Mouse (Mus musculus) mature B cell (primary cell): ENCODE measurements around the gene Gla.
"Not testable (repeated sequence)": the region's sequence is repeated elsewhere in the genome, so short reads cannot be mapped to it uniquely, and the experiment has no call there.

Source experiments
- in situ Hi-C: fragments of 300-500 bp; cut with MboI; formaldehyde crosslinking; loops from 2 replicates; pipeline ENCODE4 v1.14.3; 2019

Gene Gla

DNA sequence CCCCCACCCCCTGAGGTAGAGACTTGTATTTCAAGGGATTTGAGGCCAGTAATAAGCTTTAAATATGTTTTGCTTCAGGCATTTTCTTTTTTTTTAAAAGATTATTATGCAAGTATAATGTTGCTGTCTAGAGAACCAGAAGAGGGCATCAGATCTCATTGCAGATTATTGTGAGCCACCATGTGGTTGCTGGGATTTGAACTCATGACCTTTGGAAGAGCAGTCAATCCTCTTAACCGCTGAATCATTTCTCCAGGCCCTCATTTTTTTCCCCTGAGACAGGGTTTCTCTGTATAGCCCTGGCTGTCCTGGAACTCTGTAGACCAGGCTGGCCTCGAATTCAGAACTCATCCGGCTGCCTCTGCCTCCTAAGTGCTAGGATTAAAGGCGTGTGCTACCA lies 12.7 kb downstream of the Gla start:
- in situ Hi-C loops = no loop called here

DNA sequence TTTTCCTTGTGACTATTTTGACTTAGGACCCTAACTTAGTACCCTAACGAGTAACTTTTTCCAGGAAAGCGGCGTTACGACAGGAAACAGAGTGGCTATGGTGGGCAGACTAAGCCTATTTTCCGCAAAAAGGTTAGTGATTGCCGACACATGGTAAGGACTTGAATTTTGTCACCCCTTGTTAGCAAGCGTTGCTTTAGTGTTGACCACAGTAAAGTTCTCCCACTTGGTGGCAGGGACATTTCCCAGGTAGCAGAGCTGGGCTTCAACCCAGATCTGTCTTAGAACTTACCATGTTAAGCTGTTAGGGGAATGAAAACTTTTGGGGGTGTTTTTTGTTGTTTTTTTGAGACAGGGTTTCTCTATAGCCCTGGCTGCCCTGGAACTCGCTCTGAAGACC lies 14.5 kb downstream of the Gla start:
- in situ Hi-C loops = no loop called here

DNA sequence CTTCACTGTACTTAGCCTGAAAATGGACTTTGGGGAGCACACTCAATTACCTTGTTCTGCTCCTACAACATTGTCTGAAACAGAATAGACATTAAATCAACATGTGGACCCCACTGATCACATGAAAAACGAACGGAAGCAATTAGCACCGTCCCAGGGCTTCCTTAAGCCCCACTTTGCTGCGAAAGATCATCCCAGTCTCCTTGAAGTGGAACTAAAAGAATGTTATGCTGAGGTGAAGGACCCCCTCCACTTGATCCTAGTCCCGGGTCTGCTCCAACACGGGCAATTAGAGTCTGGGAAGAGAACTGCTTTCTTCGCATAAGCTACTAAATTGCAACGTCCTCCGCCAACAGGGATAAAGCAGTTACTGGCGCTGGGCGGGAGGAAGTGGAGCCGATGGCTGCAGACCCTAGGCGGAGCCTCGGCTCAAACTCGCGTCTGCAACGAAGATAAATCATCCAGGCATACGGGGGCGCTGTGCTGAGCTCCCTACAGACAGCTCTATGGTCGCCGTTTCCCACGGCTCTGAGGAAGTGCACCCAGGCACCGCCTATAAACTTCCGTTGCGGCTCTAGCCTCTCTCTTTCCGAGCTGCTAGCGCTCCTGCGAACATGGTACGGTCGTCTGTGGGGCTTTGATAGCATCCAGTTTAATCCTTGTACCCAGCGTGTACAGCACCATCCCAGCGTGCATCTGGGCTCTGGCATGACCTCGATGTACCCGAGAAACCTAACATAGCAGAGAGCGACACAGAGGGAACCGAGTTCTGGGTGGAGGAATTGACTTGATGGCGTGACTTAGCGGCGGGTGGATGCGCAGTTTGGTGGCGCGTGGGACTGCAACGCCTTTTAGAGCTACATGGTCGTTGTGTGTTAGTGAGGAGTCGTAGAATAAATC lies 15.6 kb downstream of the Gla start, which contains the start of gene Rpl36a:
TSS of gene Rpl36a (plus strand) at position 552 of the 900 bp plus-strand sequence.
- in situ Hi-C loops = no loop called here

DNA sequence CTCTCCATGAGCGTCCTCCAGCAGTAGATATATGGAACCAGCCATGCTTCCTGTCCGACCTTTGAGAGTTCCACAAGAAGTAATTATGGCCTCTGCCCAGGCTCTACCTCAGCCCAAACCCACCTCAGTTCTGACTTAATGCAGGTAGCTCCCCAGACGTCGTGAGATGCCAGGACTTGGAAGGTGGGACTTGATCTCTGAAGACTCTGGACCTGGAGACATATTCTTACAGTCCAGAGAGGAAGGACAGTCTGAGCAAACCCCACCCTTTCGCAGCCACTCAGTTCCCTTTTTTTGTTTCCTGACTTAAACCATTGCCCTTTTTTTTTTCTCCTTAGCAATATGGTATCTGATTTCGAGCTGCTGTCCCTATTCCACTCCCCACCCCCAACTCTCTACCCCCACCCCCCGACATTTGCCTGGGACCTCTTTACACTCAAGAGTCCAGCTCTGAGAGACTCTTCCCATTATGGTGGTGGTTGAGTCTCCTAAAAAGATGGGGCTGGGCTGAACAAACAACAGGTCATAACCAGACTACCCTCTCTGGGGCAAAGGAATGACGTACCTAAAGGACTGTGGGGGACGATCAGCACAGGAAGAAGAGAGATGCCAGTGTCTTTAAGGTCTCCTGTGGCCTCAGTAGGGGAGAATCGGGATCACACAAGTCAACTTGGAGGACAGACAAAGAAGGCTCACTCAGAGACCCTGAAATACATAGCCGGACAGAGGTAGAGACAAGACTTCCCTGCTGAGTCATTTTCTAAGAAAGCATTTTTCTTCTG lies 17.8 kb downstream of the Gla start, which contains the start of gene Btk:
TSS of gene Btk (minus strand) at position 683 of the 782 bp plus-strand sequence.
- in situ Hi-C loops = no loop called here

DNA sequence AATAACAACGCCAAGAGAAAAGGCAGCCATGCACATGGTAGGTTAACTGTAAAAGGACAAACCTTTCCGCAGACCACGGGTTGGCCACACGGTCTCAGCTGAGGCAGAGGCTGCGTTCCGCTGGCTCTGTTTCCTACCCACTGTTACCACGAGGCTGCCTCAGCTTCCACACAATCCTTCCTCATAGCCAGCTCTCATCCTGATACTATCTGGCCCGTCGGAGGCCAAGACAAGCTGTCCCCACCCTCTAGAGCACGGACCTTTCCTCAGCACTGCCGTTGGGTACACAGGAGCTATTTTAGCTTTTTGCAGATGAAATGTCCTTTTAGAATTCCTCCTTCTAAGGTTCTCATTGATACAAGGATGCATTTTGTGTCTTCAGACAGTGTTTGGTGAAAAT lies 18.7 kb downstream of the Gla start:
- in situ Hi-C loops = no loop called here

DNA sequence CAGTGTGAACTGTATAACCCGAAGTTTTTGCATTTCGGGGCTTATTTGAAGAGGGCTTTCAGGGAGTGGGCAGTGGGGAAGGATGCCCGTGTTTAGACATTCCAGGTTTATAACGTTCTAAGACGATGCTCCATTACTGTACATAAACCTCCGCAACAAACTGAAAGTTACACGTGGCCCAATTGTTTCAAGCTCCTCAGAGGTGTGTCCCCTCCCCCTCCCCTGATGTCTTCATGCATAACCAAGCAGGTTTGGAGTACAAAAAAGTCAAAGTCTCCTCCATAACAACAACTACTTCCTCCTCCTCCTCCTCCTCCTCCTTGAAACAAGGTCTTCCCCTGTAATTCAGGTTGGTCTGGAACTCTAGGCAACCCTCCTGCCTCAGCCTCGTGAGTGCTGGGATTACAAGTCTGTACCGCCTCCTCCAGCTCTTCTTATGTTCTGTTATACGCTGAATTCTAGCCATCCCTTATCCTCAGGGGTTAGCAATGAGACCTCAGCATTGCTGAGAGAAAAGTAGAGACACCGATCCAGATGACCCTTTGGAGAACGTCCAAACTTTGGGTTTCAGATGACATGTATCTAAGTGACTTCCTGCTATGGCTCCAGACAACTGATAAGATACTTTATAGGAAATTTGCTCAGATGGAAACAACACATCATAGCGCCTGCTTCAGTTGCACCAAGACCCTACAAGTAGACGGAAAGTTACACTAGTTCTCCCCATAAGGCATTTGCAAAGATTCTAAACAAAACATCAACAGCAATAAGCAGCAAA lies 20.2 kb downstream of the Gla start:
- in situ Hi-C loops = no loop called here

DNA sequence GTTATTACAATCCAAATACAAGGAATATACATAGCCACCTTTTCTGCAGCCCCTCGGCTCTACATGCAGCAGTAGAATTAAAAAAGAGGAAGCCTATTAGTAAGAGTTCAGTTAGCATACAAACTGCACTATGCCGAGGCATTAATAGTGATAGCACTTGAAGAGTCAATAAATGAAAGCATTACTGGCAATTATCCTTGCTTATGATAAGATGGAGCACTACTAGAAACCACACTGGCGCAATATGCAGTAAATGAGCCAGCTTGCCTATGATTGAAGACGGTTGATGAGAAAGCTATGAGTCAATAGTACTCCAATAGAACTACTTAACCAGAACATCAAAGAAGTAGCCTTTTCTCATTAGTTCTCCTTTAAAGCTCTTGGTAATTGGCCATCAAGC lies 23.0 kb downstream of the Gla start:
- in situ Hi-C loops = no loop called here

DNA sequence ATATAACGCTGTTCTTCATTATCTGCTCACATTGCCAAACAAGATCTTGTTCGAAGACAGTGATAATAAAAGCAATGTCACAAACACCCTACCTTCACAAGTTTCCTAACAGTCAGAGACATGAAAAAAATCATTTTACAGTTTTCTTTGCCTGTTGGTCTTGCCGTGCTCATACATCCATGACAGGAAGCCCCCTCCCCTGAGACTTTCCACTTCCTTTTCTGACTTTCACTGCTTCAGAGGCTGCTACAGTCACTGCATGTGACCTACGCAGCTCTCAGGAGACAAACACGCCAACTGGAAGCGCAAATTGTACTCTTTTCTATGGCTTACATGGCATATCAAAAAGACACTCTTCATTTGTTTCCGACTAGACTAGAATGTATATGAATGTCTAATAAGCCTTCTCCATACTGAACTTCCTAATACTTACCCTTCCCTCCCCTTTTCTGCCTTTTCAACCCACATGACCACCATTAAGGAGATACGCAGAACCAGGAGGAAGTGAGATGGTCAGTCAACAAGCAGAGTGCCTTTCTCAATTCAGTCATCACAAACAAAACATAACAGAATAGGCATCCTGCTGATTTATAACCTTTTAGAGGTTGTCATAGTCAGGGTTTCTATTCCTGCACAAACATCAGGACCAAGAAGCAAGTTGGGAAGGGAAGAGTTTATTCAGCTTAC lies 34.2 kb downstream of the Gla start:
- in situ Hi-C loops = no loop called here

DNA sequence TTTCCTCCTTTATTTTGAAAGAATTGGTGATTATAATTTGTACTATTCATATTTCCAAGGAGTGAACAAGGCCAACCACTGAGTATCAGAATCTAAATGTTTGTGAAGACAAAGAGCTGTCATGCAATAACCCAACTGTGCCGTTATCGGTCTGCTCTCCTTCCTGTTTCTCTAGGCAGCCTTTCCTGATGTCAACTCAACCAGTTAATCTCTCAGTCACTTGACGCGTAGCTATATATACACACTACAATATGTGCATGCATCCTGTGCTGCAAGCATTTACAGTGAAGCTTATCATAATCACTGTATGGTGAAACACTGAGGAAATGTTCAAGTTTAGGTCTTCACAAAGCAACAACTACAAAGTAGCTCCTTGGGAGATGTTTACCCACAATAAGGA lies 36.6 kb downstream of the Gla start:
- in situ Hi-C loops = no loop called here

DNA sequence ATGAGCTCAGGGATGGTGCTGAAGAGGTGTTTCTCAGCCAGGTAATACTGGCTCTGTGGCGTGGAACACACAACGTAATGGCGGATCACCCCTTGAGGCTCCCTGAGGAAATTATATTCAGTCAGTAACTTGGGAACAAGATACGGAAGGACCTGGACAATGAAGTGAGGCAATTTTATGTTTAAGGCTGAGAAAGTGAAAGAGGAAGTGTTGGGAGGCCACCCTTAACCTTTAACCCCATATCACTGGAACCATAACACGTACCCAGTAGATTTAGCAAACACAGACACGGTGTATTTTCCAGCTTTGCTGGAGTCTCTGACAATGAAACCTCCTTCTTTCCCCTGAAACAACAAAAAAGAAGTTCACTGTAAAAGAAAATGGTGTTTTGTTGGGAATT lies 46.5 kb downstream of the Gla start:
- in situ Hi-C loops = no loop called here

DNA sequence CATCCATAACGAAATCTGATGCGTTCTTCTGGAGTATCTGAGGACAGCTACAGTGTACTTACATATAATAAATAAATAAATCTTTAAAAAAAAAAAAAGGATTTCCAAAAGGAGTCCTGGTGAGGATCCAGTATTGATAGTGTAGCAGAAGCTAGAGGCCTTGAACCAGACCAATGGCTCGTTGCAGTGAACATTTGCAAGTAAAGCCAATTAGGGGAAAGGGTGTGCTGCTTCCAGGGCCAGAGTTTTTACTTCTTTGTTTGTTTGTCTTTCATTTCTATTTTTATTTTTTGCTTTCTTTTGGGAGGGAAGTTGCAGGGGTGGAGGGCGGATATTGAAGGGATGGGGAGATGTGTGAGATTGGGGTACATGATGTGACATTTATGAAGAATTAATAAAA lies 47.6 kb downstream of the Gla start:
- in situ Hi-C loops = no loop called here

DNA sequence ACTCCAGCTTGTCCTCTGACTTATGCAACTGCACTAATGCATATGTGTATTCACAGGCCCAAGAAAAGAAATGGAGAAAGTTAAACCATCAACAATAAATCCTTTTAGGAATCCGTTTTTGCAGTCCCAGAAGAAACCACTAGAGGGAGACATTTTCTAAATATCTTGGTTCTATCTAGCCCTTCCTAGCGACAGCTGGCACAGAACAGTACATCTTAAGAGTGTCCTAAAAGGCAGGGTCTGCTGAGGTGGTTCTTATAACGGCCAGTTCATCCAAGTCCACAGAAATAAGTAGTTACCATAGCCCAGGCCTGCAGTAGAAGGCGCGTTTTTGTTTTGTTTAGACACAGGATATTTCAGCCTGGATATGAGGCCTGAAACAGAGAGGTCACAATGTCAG lies 50.0 kb downstream of the Gla start:
- in situ Hi-C loops = no loop called here

DNA sequence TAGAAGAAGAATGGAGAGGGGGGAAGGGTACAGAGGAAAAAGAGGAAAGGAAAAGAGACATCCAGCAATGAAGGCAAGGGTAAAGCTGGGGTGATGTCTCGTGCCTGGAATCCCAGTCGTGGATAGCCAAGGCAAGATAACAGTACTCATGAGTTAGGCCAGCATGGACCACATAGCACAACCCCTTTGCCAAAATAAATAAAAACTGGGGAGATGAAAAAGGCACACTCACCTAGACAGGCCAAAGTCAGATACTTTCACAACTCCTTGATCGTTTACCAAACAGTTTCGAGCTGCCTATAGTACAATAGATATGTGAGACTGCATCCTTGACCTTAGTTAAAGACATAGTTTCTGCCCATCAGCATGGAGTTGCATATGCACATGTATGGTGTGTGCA lies 53.6 kb downstream of the Gla start:
- in situ Hi-C loops = no loop called here

DNA sequence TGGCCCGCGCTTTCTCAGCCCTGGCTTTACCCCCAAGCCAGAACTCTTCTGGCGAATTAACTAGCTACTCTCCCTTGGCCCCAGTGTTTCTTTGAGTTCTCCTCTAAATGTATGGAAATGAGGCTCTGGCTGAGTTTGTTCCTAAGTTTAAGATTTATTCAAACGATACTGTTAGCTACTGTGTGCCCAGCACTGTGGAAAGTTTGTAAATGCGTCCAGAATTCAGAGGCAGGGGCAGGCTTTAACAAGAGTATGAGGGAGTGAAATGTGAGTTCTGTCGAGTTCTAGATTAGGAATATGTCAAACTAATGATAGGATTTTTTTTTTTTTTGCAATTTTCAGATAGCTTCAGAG lies 59.0 kb downstream of the Gla start:
- in situ Hi-C loops = no loop called here

DNA sequence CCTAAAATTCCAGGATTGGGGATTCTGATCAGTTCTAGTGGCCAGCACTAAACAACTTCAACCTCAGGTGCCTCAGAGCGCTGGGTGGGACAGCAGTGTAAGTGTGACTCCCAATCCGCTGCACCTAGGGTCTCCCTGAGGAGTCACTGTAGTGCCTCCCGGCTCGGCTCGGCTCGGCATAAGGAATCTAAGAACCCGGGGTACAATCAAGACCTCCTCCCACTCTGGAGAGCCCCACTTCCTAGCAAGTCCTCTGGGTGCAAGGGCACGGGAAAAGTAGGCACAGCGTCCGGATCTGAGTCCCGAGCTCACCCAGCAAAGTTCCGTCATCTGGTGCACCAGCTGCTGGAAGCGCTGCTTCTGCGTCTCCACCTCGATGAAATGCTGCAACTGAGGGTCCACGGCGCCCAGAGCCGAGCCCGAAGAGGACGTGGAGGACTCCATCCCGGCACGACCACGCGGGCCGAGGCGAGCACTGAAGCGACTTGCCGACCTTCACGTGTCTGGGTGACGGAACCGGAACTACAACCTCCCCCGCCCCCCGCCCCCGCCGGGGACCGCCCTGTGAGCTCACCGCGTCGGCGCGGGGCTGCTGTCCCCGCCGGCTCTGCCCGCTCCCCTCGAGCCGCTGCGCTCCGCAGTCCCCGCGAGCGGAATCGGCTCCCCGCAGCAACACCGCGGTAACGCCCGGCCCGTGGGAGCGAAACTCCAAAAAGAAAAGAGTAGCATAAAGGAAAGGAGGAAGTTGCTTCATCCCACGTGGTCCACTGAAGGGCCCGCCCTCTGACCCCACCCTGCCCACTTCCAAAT lies 59.6 kb downstream of the Gla start, which contains the start of gene Timm8a1:
TSS of gene Timm8a1 (minus strand) at position 721 of the 810 bp plus-strand sequence.
- in situ Hi-C loops = no loop called here

DNA sequence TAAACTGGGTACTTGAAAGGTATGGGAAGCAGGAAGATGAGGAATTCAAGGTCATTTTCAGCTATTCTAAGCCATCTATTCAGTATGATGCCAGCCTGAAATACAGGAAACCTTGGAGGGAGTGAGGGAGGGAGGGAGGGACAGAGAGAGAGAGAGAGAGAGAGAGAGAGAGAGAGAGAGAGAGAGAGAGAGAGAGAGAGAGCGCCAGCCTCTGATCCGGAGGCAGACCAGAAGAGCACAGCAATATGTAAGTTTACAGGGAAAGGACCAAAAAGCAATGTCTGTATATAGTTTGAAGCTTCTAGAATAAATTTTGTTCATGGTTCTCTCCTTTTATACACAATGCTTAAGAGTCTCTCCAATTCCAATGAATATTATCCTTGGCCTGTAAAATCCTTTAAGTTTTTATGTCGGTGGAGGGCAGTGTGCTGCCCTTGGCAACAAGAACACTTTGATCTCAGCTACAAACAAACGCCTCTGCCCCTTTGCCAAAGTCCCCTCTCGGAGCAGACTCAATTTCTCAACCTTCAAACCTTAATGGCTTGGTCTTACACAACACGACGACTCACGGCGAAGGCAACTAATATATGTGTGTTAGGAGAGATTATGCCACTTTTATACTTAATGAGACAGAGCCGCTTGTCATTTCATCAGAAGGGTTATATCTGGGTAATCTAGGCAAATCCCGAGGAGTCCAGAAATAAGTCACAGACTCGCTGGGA lies 60.4 kb downstream of the Gla start:
- in situ Hi-C loops = no loop called here

DNA sequence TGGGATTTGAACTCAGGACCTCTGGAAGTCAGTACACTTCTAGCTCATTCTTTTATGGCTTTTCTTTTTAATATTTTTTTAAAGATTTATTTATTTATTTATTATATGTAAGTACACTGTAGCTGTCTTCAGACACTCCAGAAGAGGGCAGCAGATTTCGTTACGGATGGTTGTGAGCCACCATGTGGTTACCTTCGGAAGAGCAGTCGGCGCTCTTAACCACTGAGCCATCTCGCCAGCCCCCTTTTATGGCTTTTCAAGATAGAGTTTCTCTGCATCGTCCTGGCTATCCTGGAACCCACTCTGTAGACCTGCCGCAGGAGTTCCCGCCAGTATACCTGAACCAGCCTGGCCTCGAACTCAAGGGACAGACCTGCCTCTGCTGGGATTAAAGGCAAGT lies 61.1 kb downstream of the Gla start:
- in situ Hi-C loops = not testable (repeated sequence)
